Mouse (Mus musculus): ENCODE measurements around the gene Ephb1.

GRCm38 (mm10) chr9:102006539-102006938 is 348.0 kb downstream of the Ephb1 start:
- TF ChIP-seq POLR2A (IDR thresholded peaks at IDR 0.05; ENCODE audit: low read depth, low read length): no peak
- no peak for TF ChIP-seq RCOR1 (conservative IDR thresholded peaks at IDR 0.05; ENCODE audit: low read depth, low read length)
- TF ChIP-seq BHLHE40 (IDR thresholded peaks at IDR 0.05; ENCODE audit: low read depth, low read length): no peak

Measured in CH12.LX (cell line).